Comparison of ENCODE assay signal across 12 mouse cellular contexts in the genomic region with DNA sequence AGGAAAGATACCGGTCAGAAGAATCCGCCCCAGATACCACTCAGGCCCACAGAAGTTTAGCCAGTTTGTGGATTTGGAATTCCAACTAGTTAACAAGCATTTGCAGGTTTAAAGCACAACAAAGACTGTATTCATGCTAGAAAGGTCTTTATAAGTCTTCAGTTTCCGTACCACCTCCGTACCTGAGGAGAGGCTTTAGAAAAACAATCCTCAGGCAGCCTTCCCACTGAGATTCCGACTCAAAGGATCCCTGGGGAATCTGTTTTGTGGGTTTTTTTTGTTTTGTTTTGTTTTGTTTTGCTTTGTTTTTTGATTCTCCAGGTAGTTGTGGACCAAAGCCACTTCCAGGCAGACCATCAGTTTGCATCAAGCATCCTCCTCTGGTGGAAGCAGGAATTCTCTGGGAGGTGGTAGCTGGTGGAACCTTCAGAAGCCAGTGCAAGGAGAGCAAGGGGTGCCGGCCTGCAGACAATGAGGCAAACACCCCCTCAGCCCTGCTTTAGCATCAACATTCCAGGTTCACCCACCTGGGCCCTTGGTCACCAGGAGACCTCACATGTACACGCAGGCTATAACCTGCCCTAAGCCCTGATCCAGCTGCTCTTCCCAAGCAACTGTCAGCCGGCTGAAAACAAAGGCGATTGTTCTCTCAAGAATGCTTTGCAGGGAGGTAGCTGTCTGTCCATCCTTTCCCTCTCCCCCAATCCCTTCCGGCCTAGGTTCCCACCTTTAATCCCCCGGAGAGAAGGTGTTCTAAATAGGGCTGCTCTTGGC. TPM values are rescaled to one million over a fixed set of nuclear protein-coding genes. Genes with fewer than 3 reads are reported as not detected.
DNase-seq lines count a peak whose midpoint lies in the region; ATAC-seq and TF ChIP-seq lines count a peak whose summit lies in the region.
"Had no signal": no experiment of that assay in that cellular context is flagged by ENCODE, and none has a peak within 500 bp of the region (broad histone marks: within the 10 kb centered on the region; RNA-seq: fewer than 3 reads in every experiment).

No protein-coding gene starts in this region.

- ATAC-seq in lung, embryonic 14.5 days (ENCODE audit: insufficient read depth) = no peak
- no peak for ATAC-seq in embryonic facial prominence, embryonic 12.5 days (ENCODE audit: insufficient number of reproducible peaks, insufficient read depth, low FRiP score, low TSS enrichment)
- no peak for ATAC-seq in limb, embryonic 12.5 days (ENCODE audit: insufficient number of reproducible peaks, insufficient read depth, low FRiP score, low TSS enrichment, low read depth)
- ATAC-seq: forebrain, embryonic 13.5 days had no signal

- no peak overlapping the region for H3K9ac ChIP-seq in lung, embryonic 14.5 days
- no peak overlapping the region for H3K9ac ChIP-seq in embryonic facial prominence, embryonic 12.5 days
- no peak overlapping the region for H3K9ac ChIP-seq in limb, embryonic 12.5 days (replicated peaks)
- H3K9ac ChIP-seq: forebrain, embryonic 13.5 days had no signal

- intact Hi-C loops in left cerebral cortex, postnatal 14 days (cut with DNase I) = no loop called here

- no peak overlapping the region for H3K4me3 ChIP-seq in lung, embryonic 14.5 days (ENCODE audit: low read depth, low read length)
- no peak overlapping the region for H3K4me3 ChIP-seq in embryonic facial prominence, embryonic 12.5 days
- H3K4me3 ChIP-seq in limb, embryonic 12.5 days (replicated peaks) = no peak overlapping the region
- H3K4me3 ChIP-seq: forebrain, embryonic 13.5 days had no signal

- H3K9me3 ChIP-seq in lung, embryonic 14.5 days (ENCODE audit: low read depth, low read length) = no peaks in the 10 kb centered on the region
- H3K9me3 ChIP-seq in embryonic facial prominence, embryonic 12.5 days = peaks cover 5% of the 10 kb centered on the region; the same call in 1 of the 2 replicates
- H3K9me3 ChIP-seq in limb, embryonic 12.5 days = peaks cover 5% of the 10 kb centered on the region
- H3K9me3 ChIP-seq: forebrain, embryonic 13.5 days had no signal

- H3K4me2 ChIP-seq in lung, embryonic 14.5 days = peak overlapping the region; percentile 15; the same call in 1 of the 2 replicates
- peak overlapping the region; percentile 24 for H3K4me2 ChIP-seq in embryonic facial prominence, embryonic 12.5 days (replicated peaks)
- H3K4me2 ChIP-seq in limb, embryonic 12.5 days = peak overlapping the region; percentile 26
- H3K4me2 ChIP-seq: forebrain, embryonic 13.5 days had no signal

- no peaks in the 10 kb centered on the region for H3K27me3 ChIP-seq in lung, embryonic 14.5 days (ENCODE audit: insufficient read depth, low read length)
- no peaks in the 10 kb centered on the region for H3K27me3 ChIP-seq in embryonic facial prominence, embryonic 12.5 days
- no peaks in the 10 kb centered on the region for H3K27me3 ChIP-seq in limb, embryonic 12.5 days

- no peaks in the 10 kb centered on the region for H3K36me3 ChIP-seq in lung, embryonic 14.5 days (ENCODE audit: insufficient read depth)
- no peaks in the 10 kb centered on the region for H3K36me3 ChIP-seq in embryonic facial prominence, embryonic 12.5 days
- H3K36me3 ChIP-seq in limb, embryonic 12.5 days = no peaks in the 10 kb centered on the region

- no peak for DNase-seq in lung, embryonic 14.5 days
- DNase-seq in lung, adult 18-20 months = no peak
- DNase-seq in R1 (ENCODE audit: low read depth, low spot score) = peak; percentile 99
- DNase-seq in urinary bladder, adult 18-20 months (ENCODE audit: low spot score in 2 of 2) = no peak
- no peak for DNase-seq in left cerebral cortex, postnatal 14 days (ENCODE audit: low spot score in 2 of 2)
- DNase-seq: kidney, postnatal 25 days; right cerebral cortex, postnatal 4 days; thymus, postnatal 4 days had no signal

- H3K27ac ChIP-seq in lung, embryonic 14.5 days (ENCODE audit: low read depth) = peak overlapping the region; percentile 76
- peak overlapping the region; percentile 86 for H3K27ac ChIP-seq in embryonic facial prominence, embryonic 12.5 days
- H3K27ac ChIP-seq in limb, embryonic 12.5 days = peak overlapping the region; percentile 77
- H3K27ac ChIP-seq: forebrain, embryonic 13.5 days; macrophage had no signal

- H3K4me1 ChIP-seq in lung, embryonic 14.5 days (ENCODE audit: insufficient read depth) = peaks cover 14% of the 10 kb centered on the region
- H3K4me1 ChIP-seq in embryonic facial prominence, embryonic 12.5 days = peaks cover 36% of the 10 kb centered on the region
- peaks cover 53% of the 10 kb centered on the region for H3K4me1 ChIP-seq in limb, embryonic 12.5 days (replicated peaks)

- no peak for TF ChIP-seq CTCF in lung, embryonic 14.5 days (IDR thresholded peaks at IDR 0.05; ENCODE audit: low read depth)

- 57% methylated on average over 11 of the region's 11 CpGs for WGBS in lung, embryonic 14.5 days
- WGBS in embryonic facial prominence, embryonic 12.5 days = 27% methylated on average over 11 of the region's 11 CpGs
- WGBS in limb, embryonic 12.5 days = 42% methylated on average over 11 of the region's 11 CpGs

RNA-seq across cellular contexts. Expression of a gene that starts 33.5 kb away (rescaled TPM):
- polyA plus RNA-seq in lung, embryonic 14.5 days (2014; fragmentation: Nextera tagmentation; extraction: Ambion mirVana) = 21.7 and 22.7 TPM in 2 replicates
- polyA plus RNA-seq in embryonic facial prominence, embryonic 12.5 days (2016; fragmentation: Nextera tagmentation; extraction: Ambion mirVana) = 26.3 and 28.5 TPM in 2 replicates
- 20.5 and 20.9 TPM in 2 replicates for polyA plus RNA-seq in limb, embryonic 12.5 days (2016; fragmentation: Nextera tagmentation; extraction: Ambion mirVana)
- total RNA-seq in left cerebral cortex, postnatal 14 days (2021) = 1 to 10 TPM; 5.6 to 6.0 TPM
